Mouse (Mus musculus) left cerebral cortex, adult 8-10 months (tissue): Measurements from ENCODE around the gene Focad. TPM values are rescaled to one million over a fixed set of nuclear protein-coding genes. Genes with fewer than 3 reads are reported as not detected.

Experiments
- DNase-seq, 2 experiments: peaks; one replicate each; pipeline ENCODE4 v3.0.0; 2022; ENCODE audit warnings: low spot score in 2 of 2
- microRNA-seq, 2 experiments: library from miRNA; unstranded; fragments of <30 nt; microRNA quantifications; one replicate each; pipeline ENCODE4 v1.2.0; 2022
- total RNA-seq, 4 experiments: library from RNA; stranded (reverse); gene quantifications; 2 replicates each; pipeline ENCODE4 v1.2.4; 2022

Gene Focad
- total RNA-seq, 4 experiments from 2014 or later = 52.1 to 70.4 (median 58.5) TPM

GRCm38 (mm10) chr4:88440814-88441213, 346.4 kb downstream of the Focad start:
- no peak for DNase-seq

- DNase-seq = no peak
These were observed 354.5 kb downstream of the Focad start for GRCm38 (mm10) chr4:88448976-88449375.

- DNase-seq = no peak
These were observed 355.8 kb downstream of the Focad start for GRCm38 (mm10) chr4:88450087-88450765.

- no peak for DNase-seq
These were observed 363.7 kb downstream of the Focad start for GRCm38 (mm10) chr4:88458093-88458492.

GRCm38 (mm10) chr4:88458673-88459072, 364.2 kb downstream of the Focad start:
- no peak for DNase-seq

Small RNA genes lying within 50 kb of the gene (microRNA-seq; reads per million reads assigned to microRNA genes)
- gene Mir491 = 56.5 to 86.6 reads per million in 2 experiments

Other genes with a start within 250 kb of the Focad start
- gene Mllt3, start 61.3 kb upstream of the Focad start, total RNA-seq = 10 to 100 TPM; 35.3 to 39.1 (median 37.0) TPM